Mouse (Mus musculus): Measurements from ENCODE around the gene Slc39a8.

Slc39a8 gene

GRCm38 (mm10) chr3:135845860-135846259, 20.8 kb downstream of the Slc39a8 start:
- no peak for DNase-seq (ENCODE audit: low read depth)

GRCm38 (mm10) chr3:135851607-135852006, 26.5 kb downstream of the Slc39a8 start:
- DNase-seq (ENCODE audit: low read depth) = no peak

GRCm38 (mm10) chr3:135853604-135854297, 28.7 kb downstream of the Slc39a8 start:
- no peak for DNase-seq (ENCODE audit: low read depth)

GRCm38 (mm10) chr3:135854298-135854984, 29.4 kb downstream of the Slc39a8 start:
- DNase-seq (ENCODE audit: low read depth) = peak; percentile 54

GRCm38 (mm10) chr3:135854985-135855340, 29.9 kb downstream of the Slc39a8 start:
- no peak for DNase-seq (ENCODE audit: low read depth)

GRCm38 (mm10) chr3:135856303-135856702, 31.2 kb downstream of the Slc39a8 start:
- DNase-seq (ENCODE audit: low read depth) = no peak

GRCm38 (mm10) chr3:135857134-135857533, 32.1 kb downstream of the Slc39a8 start:
- DNase-seq (ENCODE audit: low read depth) = no peak

- no peak for DNase-seq (ENCODE audit: low read depth)
These were observed 34.4 kb downstream of the Slc39a8 start for GRCm38 (mm10) chr3:135859431-135859830.

- no peak for DNase-seq (ENCODE audit: low read depth)
These were observed 37.7 kb downstream of the Slc39a8 start for GRCm38 (mm10) chr3:135862804-135863203.

GRCm38 (mm10) chr3:135869041-135869440, 44.0 kb downstream of the Slc39a8 start:
- DNase-seq (ENCODE audit: low read depth) = no peak

- no peak for DNase-seq (ENCODE audit: low read depth)
These were observed 47.2 kb downstream of the Slc39a8 start for GRCm38 (mm10) chr3:135872325-135872724.

- DNase-seq (ENCODE audit: low read depth) = no peak
These were observed 48.5 kb downstream of the Slc39a8 start for GRCm38 (mm10) chr3:135873596-135873995.

GRCm38 (mm10) chr3:135878048-135878447, 53.0 kb downstream of the Slc39a8 start:
- no peak for DNase-seq (ENCODE audit: low read depth)

GRCm38 (mm10) chr3:135885927-135886658, 61.0 kb downstream of the Slc39a8 start:
- no peak for DNase-seq (ENCODE audit: low read depth)

- peak; percentile 31 for DNase-seq (ENCODE audit: low read depth)
These were observed 61.6 kb downstream of the Slc39a8 start for GRCm38 (mm10) chr3:135886659-135887027.

GRCm38 (mm10) chr3:135887033-135887855, 62.2 kb downstream of the Slc39a8 start:
- DNase-seq (ENCODE audit: low read depth) = no peak

GRCm38 (mm10) chr3:135887856-135888155, 62.7 kb downstream of the Slc39a8 start:
- no peak for DNase-seq (ENCODE audit: low read depth)

GRCm38 (mm10) chr3:135889401-135889800, 64.3 kb downstream of the Slc39a8 start:
- no peak for DNase-seq (ENCODE audit: low read depth)

- no peak for DNase-seq (ENCODE audit: low read depth)
These were observed 78.3 kb downstream of the Slc39a8 start for GRCm38 (mm10) chr3:135903366-135903765.

GRCm38 (mm10) chr3:135904881-135905280, 79.8 kb downstream of the Slc39a8 start:
- no peak for DNase-seq (ENCODE audit: low read depth)

GRCm38 (mm10) chr3:135905729-135906128, 80.7 kb downstream of the Slc39a8 start:
- no peak for DNase-seq (ENCODE audit: low read depth)

GRCm38 (mm10) chr3:135907028-135907427, 81.9 kb downstream of the Slc39a8 start:
- DNase-seq (ENCODE audit: low read depth) = no peak
